Mouse (Mus musculus) ES-Bruce4 (cell line): ENCODE data around the gene Msrb1.

Experiments used
- CTCF ChIP-seq: IDR thresholded peaks from one replicate; pipeline ENCODE4 v1.8.1; 2011; ENCODE audit warnings: low read depth, low read length
- POLR2A ChIP-seq: IDR thresholded peaks from one replicate; pipeline ENCODE4 v1.8.1; 2011; ENCODE audit warnings: low read length; ENCODE audit not compliant: insufficient read depth

GRCm38 (mm10) chr17:24730787-24731186 lies 5.7 kb upstream of the Msrb1 start:
- no peak for TF ChIP-seq CTCF
- no peak for TF ChIP-seq POLR2A
